Mouse (Mus musculus) cortical plate, adult 2 months (tissue): ENCODE results near the gene Clic4.

Source experiments
- CTCF ChIP-seq: fragments of 200-500 bp; IDR thresholded peaks from 2 replicates; pipeline ENCODE4 v1.5.1; 2011; ENCODE audit warnings: mild to moderate bottlenecking, control low read depth, low read length; ENCODE audit not compliant: insufficient read depth; ENCODE audit errors: extremely low read depth
- POLR2A ChIP-seq: fragments of 200-500 bp; IDR thresholded peaks from 2 replicates; pipeline ENCODE4 v1.6.1; 2011; ENCODE audit warnings: mild to moderate bottlenecking, low read length, control low read depth; ENCODE audit not compliant: insufficient read depth; ENCODE audit errors: extremely low read depth

- TF ChIP-seq POLR2A (no peak), CTCF (no peak)
Observed at GRCm38 (mm10) chr4:135181819-135182218, 90.8 kb downstream of the Clic4 start.
